Mouse (Mus musculus): ENCODE measurements around the gene Slco3a1. TPM values are rescaled to one million over a fixed set of nuclear protein-coding genes. Genes with fewer than 3 reads are reported as not detected.

Gene Slco3a1
- polyA plus RNA-seq, 1 experiment: 5.8 TPM

GRCm38 (mm10) chr7:74552000-74552358 lies 2.6 kb downstream of the Slco3a1 start:
- no peak overlapping the region for H3K4me3 ChIP-seq (replicated peaks; ENCODE audit: control insufficient read depth, low read depth, low read length)
- 3% methylated on average over 2 of the region's 2 CpGs for WGBS
- peaks cover 4% of the 10 kb centered on the region; the same call in 1 of the 2 replicates for H3K4me1 ChIP-seq (ENCODE audit: control insufficient read depth, insufficient read depth, low read length)
- H3K27ac ChIP-seq (ENCODE audit: control insufficient read depth, insufficient read depth, low read depth, low read length, poor library complexity): no peak overlapping the region
- TF ChIP-seq POLR2A (IDR thresholded peaks at IDR 0.05; ENCODE audit: borderline replicate concordance, control insufficient read depth, low read depth, low read length) (no peak), CTCF (IDR thresholded peaks at IDR 0.05; ENCODE audit: control insufficient read depth, insufficient read depth, low read length) (no peak)

- Histone ChIP-seq H3K4me1 (ENCODE audit: control insufficient read depth, insufficient read depth, low read length) (peaks cover 4% of the 10 kb centered on the region; the same call in 1 of the 2 replicates), H3K27ac (ENCODE audit: control insufficient read depth, insufficient read depth, low read depth, low read length, poor library complexity) (no peak overlapping the region), H3K4me3 (replicated peaks; ENCODE audit: control insufficient read depth, low read depth, low read length) (peak overlapping the region; percentile 10)
- TF ChIP-seq POLR2A (IDR thresholded peaks at IDR 0.05; ENCODE audit: borderline replicate concordance, control insufficient read depth, low read depth, low read length) (no peak), CTCF (IDR thresholded peaks at IDR 0.05; ENCODE audit: control insufficient read depth, insufficient read depth, low read length) (no peak)
- WGBS: 11% methylated on average over 9 of the region's 9 CpGs
Measured at GRCm38 (mm10) chr7:74551338-74551999, 3.1 kb downstream of the Slco3a1 start.

- 47% methylated on average over 6 of the region's 6 CpGs for WGBS
- peaks cover 4% of the 10 kb centered on the region; the same call in 1 of the 2 replicates for H3K4me1 ChIP-seq (ENCODE audit: control insufficient read depth, insufficient read depth, low read length)
Measured at GRCm38 (mm10) chr7:74549686-74550085, 4.9 kb downstream of the Slco3a1 start.

GRCm38 (mm10) chr7:74549013-74549582 lies 5.5 kb downstream of the Slco3a1 start:
- peaks cover 4% of the 10 kb centered on the region; the same call in 1 of the 2 replicates for H3K4me1 ChIP-seq (ENCODE audit: control insufficient read depth, insufficient read depth, low read length)
- 29% methylated on average over 6 of the region's 6 CpGs for WGBS
- H3K27ac ChIP-seq (ENCODE audit: control insufficient read depth, insufficient read depth, low read depth, low read length, poor library complexity): no peak overlapping the region
- no peak for TF ChIP-seq POLR2A (IDR thresholded peaks at IDR 0.05; ENCODE audit: borderline replicate concordance, control insufficient read depth, low read depth, low read length)
- TF ChIP-seq CTCF (IDR thresholded peaks at IDR 0.05; ENCODE audit: control insufficient read depth, insufficient read depth, low read length): no peak
- no peak overlapping the region for H3K4me3 ChIP-seq (replicated peaks; ENCODE audit: control insufficient read depth, low read depth, low read length)

More at GRCm38 (mm10) chr7:74549686-74550085, 4.9 kb downstream of the Slco3a1 start:
- Histone ChIP-seq H3K4me3 (replicated peaks; ENCODE audit: control insufficient read depth, low read depth, low read length) (no peak overlapping the region), H3K27ac (ENCODE audit: control insufficient read depth, insufficient read depth, low read depth, low read length, poor library complexity) (no peak overlapping the region)
- TF ChIP-seq POLR2A (IDR thresholded peaks at IDR 0.05; ENCODE audit: borderline replicate concordance, control insufficient read depth, low read depth, low read length): no peak
- no peak for TF ChIP-seq CTCF (IDR thresholded peaks at IDR 0.05; ENCODE audit: control insufficient read depth, insufficient read depth, low read length)

- WGBS: 87% methylated on average over 6 of the region's 6 CpGs
- TF ChIP-seq CTCF (IDR thresholded peaks at IDR 0.05; ENCODE audit: control insufficient read depth, insufficient read depth, low read length) (no peak), POLR2A (IDR thresholded peaks at IDR 0.05; ENCODE audit: borderline replicate concordance, control insufficient read depth, low read depth, low read length) (no peak)
- Histone ChIP-seq H3K4me1 (ENCODE audit: control insufficient read depth, insufficient read depth, low read length) (peaks cover 2% of the 10 kb centered on the region; the same call in 1 of the 2 replicates), H3K27ac (ENCODE audit: control insufficient read depth, insufficient read depth, low read depth, low read length, poor library complexity) (no peak overlapping the region), H3K4me3 (replicated peaks; ENCODE audit: control insufficient read depth, low read depth, low read length) (no peak overlapping the region)
Measured at GRCm38 (mm10) chr7:74546691-74547090, 7.9 kb downstream of the Slco3a1 start.

GRCm38 (mm10) chr7:74545498-74545990 lies 9.0 kb downstream of the Slco3a1 start:
- Histone ChIP-seq H3K27ac (ENCODE audit: control insufficient read depth, insufficient read depth, low read depth, low read length, poor library complexity) (no peak overlapping the region), H3K4me1 (ENCODE audit: control insufficient read depth, insufficient read depth, low read length) (no peaks in the 10 kb centered on the region), H3K4me3 (replicated peaks; ENCODE audit: control insufficient read depth, low read depth, low read length) (no peak overlapping the region)
- 71% methylated on average over 6 of the region's 6 CpGs for WGBS
- no peak for TF ChIP-seq CTCF (IDR thresholded peaks at IDR 0.05; ENCODE audit: control insufficient read depth, insufficient read depth, low read length)
- no peak for TF ChIP-seq POLR2A (IDR thresholded peaks at IDR 0.05; ENCODE audit: borderline replicate concordance, control insufficient read depth, low read depth, low read length)

- TF ChIP-seq POLR2A (IDR thresholded peaks at IDR 0.05; ENCODE audit: borderline replicate concordance, control insufficient read depth, low read depth, low read length): no peak
- no peak for TF ChIP-seq CTCF (IDR thresholded peaks at IDR 0.05; ENCODE audit: control insufficient read depth, insufficient read depth, low read length)
- no peaks in the 10 kb centered on the region for H3K4me1 ChIP-seq (ENCODE audit: control insufficient read depth, insufficient read depth, low read length)
- H3K27ac ChIP-seq (ENCODE audit: control insufficient read depth, insufficient read depth, low read depth, low read length, poor library complexity): no peak overlapping the region
- 55% methylated on average over 7 of the region's 7 CpGs for WGBS
- H3K4me3 ChIP-seq (replicated peaks; ENCODE audit: control insufficient read depth, low read depth, low read length): no peak overlapping the region
Measured at GRCm38 (mm10) chr7:74544306-74544705, 10.3 kb downstream of the Slco3a1 start.

GRCm38 (mm10) chr7:74541958-74542357 lies 12.6 kb downstream of the Slco3a1 start:
- Histone ChIP-seq H3K4me1 (ENCODE audit: control insufficient read depth, insufficient read depth, low read length) (no peaks in the 10 kb centered on the region), H3K4me3 (replicated peaks; ENCODE audit: control insufficient read depth, low read depth, low read length) (no peak overlapping the region), H3K27ac (ENCODE audit: control insufficient read depth, insufficient read depth, low read depth, low read length, poor library complexity) (no peak overlapping the region)
- 60% methylated on average over 4 of the region's 4 CpGs for WGBS
- TF ChIP-seq CTCF (IDR thresholded peaks at IDR 0.05; ENCODE audit: control insufficient read depth, insufficient read depth, low read length) (no peak), POLR2A (IDR thresholded peaks at IDR 0.05; ENCODE audit: borderline replicate concordance, control insufficient read depth, low read depth, low read length) (no peak)

Data from bone marrow, adult 2 months (tissue).